Mouse (Mus musculus) kidney, embryonic 16.5 days (tissue): ENCODE results near the gene Cdc20b. TPM values are rescaled to one million over a fixed set of nuclear protein-coding genes. Genes with fewer than 3 reads are reported as not detected.
"Not testable (repeated sequence)": the region's sequence is repeated elsewhere in the genome, so short reads cannot be mapped to it uniquely, and the experiment has no call there.

Experiments
- ATAC-seq: fragments of 200-750 bp; cut with Nextera tagmentation; 2 replicates; pipeline ENCODE4 v1.8.0; 2017; ENCODE audit warnings: moderate TSS enrichment; ENCODE audit not compliant: low FRiP score, low TSS enrichment
- H3K27ac ChIP-seq: fragments of 300-500 bp; sonication (generic); 2 replicates; pipeline ENCODE4 v1.5.1; 2014; ENCODE audit warnings: low read length
- H3K27me3 ChIP-seq: fragments of 300-500 bp; sonication (generic); 2 replicates; pipeline ENCODE4 v1.6.1; 2014; ENCODE audit warnings: low read length, control low read depth, mixed read lengths; ENCODE audit not compliant: insufficient read depth
- H3K36me3 ChIP-seq: fragments of 300-500 bp; sonication (generic); 2 replicates; pipeline ENCODE4 v1.6.1; 2014; ENCODE audit warnings: low read length, control low read depth, mixed read lengths; ENCODE audit not compliant: insufficient read depth
- H3K4me1 ChIP-seq: fragments of 300-500 bp; sonication (generic); 2 replicates; pipeline ENCODE4 v1.6.1; 2014; ENCODE audit warnings: low read length, control low read depth, mixed read lengths; ENCODE audit not compliant: insufficient read depth
- H3K4me2 ChIP-seq: fragments of 300-500 bp; sonication (generic); replicated peaks from 2 replicates; pipeline ENCODE4 v1.6.1; 2014; ENCODE audit warnings: low read depth, low read length
- H3K4me3 ChIP-seq: fragments of 300-500 bp; sonication (generic); 2 replicates; pipeline ENCODE4 v1.5.1; 2014; ENCODE audit warnings: mild to moderate bottlenecking, low read length
- H3K9ac ChIP-seq: fragments of 300-500 bp; sonication (generic); replicated peaks from 2 replicates; pipeline ENCODE4 v1.6.1; 2014; ENCODE audit warnings: low read length
- H3K9me3 ChIP-seq: fragments of 300-500 bp; sonication (generic); 2 replicates; pipeline ENCODE4 v1.6.1; 2016; ENCODE audit warnings: low read length, control low read depth
- whole genome bisulfite sequencing: fragments of 180-500 bp; shearing (Covaris S2); extraction: QIAGEN DNeasy Blood & Tissue Kit; methylation state at CpG from one replicate; pipeline ENCODE4 v1.1.7; 2014; 5-methylcytosine and 5-hydroxymethylcytosine counted together
- polyA plus RNA-seq: library from polyadenylated mRNA; unstranded; fragments of >200 nt; fragmentation: Nextera tagmentation; extraction: Ambion mirVana; gene quantifications from 2 replicates; pipeline ENCODE4 v1.2.1, GENCODE M21; 2015

The Cdc20b gene
- polyA plus RNA-seq, 1 experiment from 2014 or later, result not detected

DNA sequence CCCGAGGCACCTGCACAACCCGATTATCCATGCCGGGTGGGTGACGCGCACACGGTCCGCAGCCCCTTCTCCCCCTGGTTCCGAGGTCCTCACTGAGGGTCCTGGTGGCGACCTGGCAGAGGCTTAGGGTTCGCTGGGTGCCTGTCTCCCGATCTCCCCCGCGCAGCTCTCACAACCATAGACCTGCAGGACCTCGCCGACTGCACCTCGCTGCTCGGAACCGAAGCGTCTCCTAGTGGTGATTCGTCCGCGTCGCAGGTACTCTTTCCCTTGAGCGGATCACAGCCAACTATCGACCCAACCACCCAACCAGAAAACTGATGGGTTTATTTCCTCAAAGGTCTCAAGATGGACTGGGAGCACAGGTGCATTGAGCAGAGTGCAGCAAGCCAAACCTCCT lies 40.7 kb upstream of the Cdc20b start:
- ATAC-seq, result peak; percentile 67
- Histone ChIP-seq H3K9me3 (no peaks in the 10 kb centered on the region), H3K27ac (no peak overlapping the region), H3K36me3 (no peaks in the 10 kb centered on the region), H3K4me2 (peak overlapping the region; percentile 84), H3K4me1 (peaks cover 38% of the 10 kb centered on the region), H3K27me3 (peaks cover 93% of the 10 kb centered on the region), H3K4me3 (peak overlapping the region; percentile 51), H3K9ac (no peak overlapping the region)
- WGBS, result 0% methylated on average over 25 of the region's 25 CpGs

DNA sequence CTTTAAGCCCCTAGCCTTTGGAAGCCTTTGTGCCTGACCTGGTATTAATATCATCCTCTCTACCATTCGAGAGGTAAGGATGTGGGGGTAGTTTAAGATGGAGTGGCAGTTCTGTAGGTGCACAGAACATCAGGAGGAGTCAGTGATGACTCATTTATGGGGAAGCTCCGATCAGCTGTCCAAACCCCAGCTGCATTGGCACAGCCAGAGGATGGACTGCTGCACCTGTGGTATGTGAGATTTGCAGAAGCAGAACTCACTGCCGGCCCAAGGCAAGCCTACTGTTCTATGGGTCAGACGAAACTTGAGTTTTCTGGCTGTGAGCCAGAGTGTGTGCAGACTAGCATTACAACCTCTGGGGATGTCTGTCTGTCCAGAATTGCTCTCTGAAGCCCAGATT lies 38.5 kb upstream of the Cdc20b start:
- no peak for ATAC-seq
- H3K4me1 ChIP-seq, result peaks cover 23% of the 10 kb centered on the region
- 45% methylated on average over 4 of the region's 4 CpGs for WGBS

DNA sequence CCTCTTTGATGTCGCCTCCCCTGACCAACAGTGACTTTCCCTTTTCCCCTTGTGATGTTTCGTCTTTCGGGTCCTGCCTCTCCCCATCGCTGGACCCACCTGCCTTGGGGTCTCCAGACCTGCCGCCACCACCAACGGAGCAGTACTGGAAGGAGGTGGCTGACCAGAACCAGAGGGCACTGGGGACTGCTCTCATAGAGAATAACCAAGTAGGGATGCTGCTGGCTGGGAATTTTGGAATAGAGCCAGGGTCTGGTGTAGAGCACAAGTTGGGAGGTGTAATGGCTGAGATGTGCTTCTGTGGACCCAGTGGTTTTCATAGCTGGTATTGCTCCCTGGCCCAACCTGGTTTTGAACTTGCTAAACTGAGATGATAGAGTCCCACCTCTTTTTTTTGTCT lies 37.5 kb upstream of the Cdc20b start:
- Histone ChIP-seq H3K36me3 (no peaks in the 10 kb centered on the region), H3K9me3 (no peaks in the 10 kb centered on the region), H3K27me3 (peaks cover 87% of the 10 kb centered on the region), H3K9ac (no peak overlapping the region), H3K4me1 (peaks cover 23% of the 10 kb centered on the region), H3K4me3 (no peak overlapping the region), H3K27ac (no peak overlapping the region), H3K4me2 (no peak overlapping the region)
- WGBS, result 71% methylated on average over 6 of the region's 6 CpGs
- ATAC-seq, result no peak

More for the DNA sequence above, 38.5 kb upstream of the Cdc20b start:
- Histone ChIP-seq H3K4me3 (no peak overlapping the region), H3K27me3 (peaks cover 88% of the 10 kb centered on the region), H3K4me2 (no peak overlapping the region), H3K27ac (no peak overlapping the region), H3K36me3 (no peaks in the 10 kb centered on the region), H3K9ac (no peak overlapping the region), H3K9me3 (no peaks in the 10 kb centered on the region)

DNA sequence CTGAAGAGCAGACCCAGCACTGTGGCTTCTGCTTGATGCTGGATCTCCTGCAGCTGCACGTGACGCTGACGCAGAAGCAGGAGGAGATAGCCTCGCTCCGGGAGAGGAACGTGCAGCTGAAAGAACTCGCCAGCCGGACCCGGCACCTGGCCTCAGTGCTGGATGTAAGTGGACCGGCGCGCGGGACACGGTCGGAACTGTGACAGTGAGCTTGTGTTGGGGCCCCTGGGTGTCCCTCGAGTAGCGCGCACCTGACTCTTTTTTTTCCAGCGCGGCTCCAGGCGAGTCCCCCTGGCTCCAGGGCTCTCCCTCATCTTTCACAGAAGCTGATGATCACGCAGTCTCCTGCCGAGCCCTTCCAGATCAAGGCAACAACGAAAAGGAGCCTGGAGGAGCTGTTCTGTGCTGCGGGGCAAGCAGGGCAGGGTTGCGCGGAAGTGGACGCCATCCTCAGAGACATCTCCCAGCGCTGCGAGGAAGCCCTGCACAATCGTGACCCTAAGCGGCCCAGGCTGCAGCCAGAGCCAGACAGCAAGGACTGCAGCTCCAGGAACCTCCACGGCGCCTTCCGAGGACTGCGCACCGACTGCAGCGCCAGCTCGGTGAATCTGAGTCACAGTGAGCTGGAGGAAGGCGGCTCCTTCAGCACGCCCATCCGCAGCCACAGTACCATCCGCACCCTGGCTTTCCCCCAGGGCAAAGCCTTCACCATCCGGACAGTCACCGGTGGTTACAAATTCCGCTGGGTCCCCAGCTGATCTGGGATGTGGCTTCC lies 36.3 kb upstream of the Cdc20b start:
- no peak overlapping the region for H3K27ac ChIP-seq
- peaks cover 17% of the 10 kb centered on the region for H3K4me1 ChIP-seq
- ATAC-seq, result peak; percentile 42; the same call in 1 of the 2 replicates
- no peaks in the 10 kb centered on the region for H3K36me3 ChIP-seq
- H3K9ac ChIP-seq, result peak overlapping the region; percentile 62
- WGBS, result under 1% methylated on average over 46 of the region's 46 CpGs
- peak overlapping the region; percentile 51 for H3K4me3 ChIP-seq
- peaks cover 76% of the 10 kb centered on the region for H3K27me3 ChIP-seq
- H3K4me2 ChIP-seq, result peak overlapping the region; percentile 88
- no peaks in the 10 kb centered on the region for H3K9me3 ChIP-seq

DNA sequence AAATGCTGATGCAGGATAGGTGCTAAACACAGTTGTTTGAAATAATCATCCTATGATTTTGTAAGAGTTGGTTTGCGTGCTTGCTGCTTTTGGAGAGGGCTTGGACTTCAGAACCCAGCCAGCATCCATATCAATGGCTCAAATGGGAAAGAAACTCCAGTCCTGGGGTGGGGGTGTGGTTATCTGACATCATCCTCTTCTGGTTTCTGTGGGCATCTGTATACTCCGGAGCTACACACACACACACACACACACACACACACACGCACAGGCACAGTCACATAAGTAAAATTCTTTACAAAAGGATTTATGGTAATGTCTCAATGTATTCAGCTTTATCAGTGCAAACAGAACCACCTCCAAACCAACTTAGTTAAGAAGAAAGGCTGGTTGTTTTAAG lies 34.8 kb upstream of the Cdc20b start:
- peaks cover 61% of the 10 kb centered on the region for H3K27me3 ChIP-seq
- H3K27ac ChIP-seq, result no peak overlapping the region
- H3K9ac ChIP-seq, result no peak overlapping the region
- no peak overlapping the region for H3K4me3 ChIP-seq
- no peaks in the 10 kb centered on the region for H3K36me3 ChIP-seq
- 70% methylated on average over 3 of the region's 3 CpGs for WGBS
- H3K9me3 ChIP-seq, result no peaks in the 10 kb centered on the region
- no peak for ATAC-seq
- peaks cover 11% of the 10 kb centered on the region for H3K4me1 ChIP-seq
- no peak overlapping the region for H3K4me2 ChIP-seq

DNA sequence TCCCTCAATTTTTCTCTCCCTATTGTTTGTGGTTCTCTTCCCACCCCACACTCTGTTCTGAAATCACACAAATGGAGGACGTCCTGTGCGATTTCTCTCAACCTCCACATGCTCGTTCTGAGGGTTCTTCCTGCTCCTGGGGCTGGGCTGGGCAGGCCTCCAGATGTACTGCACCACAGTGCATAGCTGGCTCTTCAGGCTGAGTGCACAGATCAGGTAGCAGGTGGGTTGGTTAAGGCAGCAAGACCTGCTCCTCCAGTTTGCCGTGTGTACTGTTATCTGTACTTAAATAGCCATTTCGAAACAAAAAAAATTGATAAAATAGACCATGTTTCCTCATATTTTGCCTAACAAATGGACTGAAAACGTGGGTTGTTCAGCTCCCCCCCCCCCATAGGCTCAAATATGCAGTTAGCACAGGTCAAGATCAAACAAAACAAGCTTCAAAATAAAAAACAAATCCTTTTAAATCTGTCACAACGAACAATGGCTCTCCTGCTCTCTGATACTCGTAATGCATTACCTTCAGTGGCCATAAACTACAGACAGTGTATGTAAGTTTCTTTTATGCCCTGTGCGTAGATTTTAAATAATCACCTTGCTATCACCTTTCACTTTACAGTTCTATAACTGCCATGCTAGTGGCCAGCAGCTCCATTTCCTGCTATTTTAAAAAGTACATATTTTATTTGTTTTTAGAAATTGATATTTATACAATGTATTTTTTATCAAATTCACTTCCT lies 34.2 kb upstream of the Cdc20b start:
- peaks cover 56% of the 10 kb centered on the region for H3K27me3 ChIP-seq
- no peak overlapping the region for H3K27ac ChIP-seq
- no peak overlapping the region for H3K9ac ChIP-seq
- H3K36me3 ChIP-seq, result no peaks in the 10 kb centered on the region
- no peak overlapping the region for H3K4me3 ChIP-seq
- ATAC-seq, result peak; percentile 74; the same call in 1 of the 2 replicates
- no peak overlapping the region for H3K4me2 ChIP-seq
- H3K9me3 ChIP-seq, result no peaks in the 10 kb centered on the region
- peaks cover 11% of the 10 kb centered on the region for H3K4me1 ChIP-seq
- WGBS, result 62% methylated on average over 9 of the region's 9 CpGs

DNA sequence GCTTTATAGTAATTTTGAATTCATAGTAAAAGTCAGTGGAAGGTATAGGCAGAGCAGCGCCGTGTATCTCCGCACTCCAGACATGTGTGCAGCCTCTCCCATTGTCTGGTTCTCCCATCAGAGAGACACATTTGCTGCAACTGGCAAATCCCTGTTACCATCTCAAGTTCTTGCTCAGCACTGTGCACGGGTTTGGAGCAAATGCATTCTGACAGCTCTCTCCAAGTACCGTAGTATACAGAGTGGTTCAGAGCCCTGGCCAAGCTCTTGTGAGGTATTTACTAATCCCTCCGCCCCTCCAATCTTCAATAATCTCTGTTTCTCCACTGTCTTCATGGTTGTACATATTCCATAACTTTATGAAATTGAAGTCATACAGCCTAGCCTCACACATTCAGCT lies 22.2 kb upstream of the Cdc20b start:
- H3K4me2 ChIP-seq, result no peak overlapping the region
- no peak overlapping the region for H3K27ac ChIP-seq
- H3K4me3 ChIP-seq, result no peak overlapping the region
- no peak overlapping the region for H3K9ac ChIP-seq
- WGBS, result 86% methylated on average over 6 of the region's 6 CpGs
- no peaks in the 10 kb centered on the region for H3K9me3 ChIP-seq
- no peaks in the 10 kb centered on the region for H3K27me3 ChIP-seq
- H3K36me3 ChIP-seq, result no peaks in the 10 kb centered on the region
- no peak for ATAC-seq
- H3K4me1 ChIP-seq, result peaks cover 5% of the 10 kb centered on the region; the same call in 1 of the 2 replicates

DNA sequence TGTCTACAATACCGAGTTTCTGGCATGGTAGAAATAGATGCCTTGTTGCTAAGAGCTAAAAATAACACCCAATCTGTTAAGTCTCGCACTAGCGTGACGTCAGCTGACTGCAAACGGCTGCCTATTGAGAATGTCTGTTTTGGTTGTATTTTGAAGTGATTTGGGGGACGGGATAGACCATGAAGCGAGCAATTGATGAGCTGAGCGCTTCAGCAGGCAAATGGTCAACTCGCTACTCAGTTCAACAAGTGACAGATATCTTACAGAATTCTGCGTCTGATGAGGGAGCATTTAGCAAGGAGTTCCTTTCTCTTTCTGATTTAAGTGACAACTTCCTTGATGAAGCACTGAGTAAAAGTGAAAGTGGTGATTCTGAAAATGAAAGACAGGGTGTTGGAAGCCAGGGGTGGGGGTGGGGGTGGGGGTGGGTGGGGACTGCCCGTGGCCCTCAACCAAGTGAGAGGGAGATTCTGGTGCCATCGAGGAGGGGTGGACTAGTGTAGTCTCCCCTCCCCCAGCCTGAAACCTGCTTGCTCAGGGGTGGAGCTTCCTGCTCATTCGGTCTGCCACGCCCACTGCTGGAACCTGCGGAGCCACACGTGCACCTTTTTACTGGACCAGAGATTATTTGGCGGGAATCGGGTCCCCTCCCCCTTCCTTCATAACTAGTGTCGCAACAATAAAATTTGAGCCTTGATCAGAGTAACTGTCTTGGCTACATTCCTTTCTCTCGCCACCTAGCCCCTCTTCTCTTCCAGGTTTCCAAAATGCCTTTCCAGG lies 21.5 kb upstream of the Cdc20b start:
- H3K4me2 ChIP-seq, result peak overlapping the region; percentile 53
- H3K27me3 ChIP-seq, H3K27ac ChIP-seq, H3K36me3 ChIP-seq, ATAC-seq, H3K4me1 ChIP-seq, H3K9ac ChIP-seq, H3K9me3 ChIP-seq: not testable (repeated sequence)
- peak overlapping the region; percentile 37 for H3K4me3 ChIP-seq
- WGBS, result 36% methylated on average over 18 of the region's 20 CpGs

DNA sequence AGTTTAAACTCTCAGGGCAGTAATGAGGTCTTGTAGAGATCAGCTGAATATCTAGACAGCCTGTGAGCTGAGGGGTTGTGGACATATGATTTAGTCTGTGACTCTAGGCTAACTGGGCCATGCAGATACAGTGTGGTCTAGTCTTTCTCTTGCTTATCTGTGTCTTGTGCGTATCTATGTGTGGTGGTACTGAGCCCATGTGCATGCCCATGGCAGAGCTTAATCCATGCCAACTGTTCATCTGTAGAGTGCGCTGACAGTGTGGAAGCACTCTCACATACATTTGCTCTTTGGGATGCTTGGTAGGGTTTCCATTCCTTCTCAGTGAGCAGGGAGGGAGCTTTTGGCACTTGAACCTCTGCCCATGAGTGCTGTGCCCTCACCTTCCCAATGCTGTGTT lies 13.4 kb upstream of the Cdc20b start:
- Histone ChIP-seq H3K27ac (no peak overlapping the region), H3K9ac (no peak overlapping the region), H3K4me2 (no peak overlapping the region), H3K9me3 (no peaks in the 10 kb centered on the region), H3K4me3 (no peak overlapping the region), H3K36me3 (no peaks in the 10 kb centered on the region), H3K4me1 (no peaks in the 10 kb centered on the region), H3K27me3 (no peaks in the 10 kb centered on the region)
- ATAC-seq, result no peak
- WGBS, result 96% methylated on average over 2 of the region's 2 CpGs
